Mouse (Mus musculus): ENCODE data around the gene Ccdc182. TPM values are rescaled to one million over a fixed set of nuclear protein-coding genes. Genes with fewer than 3 reads are reported as not detected.

The Ccdc182 gene
- total and polyA plus RNA-seq, 3 experiments = not detected

GRCm38 (mm10) chr11:88260463-88260862 lies 33.4 kb upstream of the Ccdc182 start:
- TF ChIP-seq POLR2A (IDR thresholded peaks at IDR 0.05; ENCODE audit: insufficient read depth, low read depth, low read length) = no peak
- no peak for TF ChIP-seq EP300 (IDR thresholded peaks at IDR 0.05; ENCODE audit: insufficient read depth, low read depth, low read length)
- no peak for TF ChIP-seq CTCF (IDR thresholded peaks at IDR 0.05)
- H3K9ac ChIP-seq (ENCODE audit: low read depth, low read length) = no peak overlapping the region
- H3K27ac ChIP-seq = no peak overlapping the region
- no peak overlapping the region for H3K4me3 ChIP-seq
- H3K27me3 ChIP-seq (ENCODE audit: control insufficient read depth, insufficient read depth, low read length) = no peaks in the 10 kb centered on the region
- no peaks in the 10 kb centered on the region for H3K79me2 ChIP-seq (replicated peaks; ENCODE audit: control insufficient read depth, insufficient read depth, low read length)
- intact Hi-C loops (cut with DNase I) = no loop called here
- no peaks in the 10 kb centered on the region for H3K36me3 ChIP-seq (ENCODE audit: control insufficient read depth, insufficient read depth, low read length)
- 24% methylated on average over 7 of the region's 7 CpGs for WGBS
- peaks cover 2% of the 10 kb centered on the region; the same call in 1 of the 2 replicates for H3K4me1 ChIP-seq (ENCODE audit: control insufficient read depth, insufficient read depth, low read length)
- no peak for DNase-seq

GRCm38 (mm10) chr11:88264889-88265288 lies 29.0 kb upstream of the Ccdc182 start:
- intact Hi-C loops (cut with DNase I) = no loop called here
- no peak for TF ChIP-seq CTCF (IDR thresholded peaks at IDR 0.05)
- no peak for TF ChIP-seq POLR2A (IDR thresholded peaks at IDR 0.05; ENCODE audit: insufficient read depth, low read depth, low read length)
- TF ChIP-seq EP300 (IDR thresholded peaks at IDR 0.05; ENCODE audit: insufficient read depth, low read depth, low read length) = no peak
- Histone ChIP-seq H3K9ac (ENCODE audit: low read depth, low read length) (no peak overlapping the region), H3K27me3 (ENCODE audit: control insufficient read depth, insufficient read depth, low read length) (no peaks in the 10 kb centered on the region), H3K36me3 (ENCODE audit: control insufficient read depth, insufficient read depth, low read length) (no peaks in the 10 kb centered on the region), H3K4me3 (no peak overlapping the region), H3K79me2 (replicated peaks; ENCODE audit: control insufficient read depth, insufficient read depth, low read length) (no peaks in the 10 kb centered on the region), H3K27ac (no peak overlapping the region), H3K4me1 (ENCODE audit: control insufficient read depth, insufficient read depth, low read length) (peaks cover 5% of the 10 kb centered on the region)
- no peak for DNase-seq
- 67% methylated on average over 5 of the region's 5 CpGs for whole genome bisulfite sequencing

- no peaks in the 10 kb centered on the region for H3K36me3 ChIP-seq (ENCODE audit: control insufficient read depth, insufficient read depth, low read length)
- intact Hi-C loops (cut with DNase I) = no loop called here
Measured at GRCm38 (mm10) chr11:88266311-88266710, 27.5 kb upstream of the Ccdc182 start.

GRCm38 (mm10) chr11:88271870-88272269 lies 22.0 kb upstream of the Ccdc182 start:
- Histone ChIP-seq H3K36me3 (ENCODE audit: control insufficient read depth, insufficient read depth, low read length) (no peaks in the 10 kb centered on the region), H3K4me1 (ENCODE audit: control insufficient read depth, insufficient read depth, low read length) (peaks cover 6% of the 10 kb centered on the region), H3K79me2 (replicated peaks; ENCODE audit: control insufficient read depth, insufficient read depth, low read length) (no peaks in the 10 kb centered on the region), H3K27ac (no peak overlapping the region), H3K9ac (ENCODE audit: low read depth, low read length) (no peak overlapping the region), H3K4me3 (no peak overlapping the region), H3K27me3 (ENCODE audit: control insufficient read depth, insufficient read depth, low read length) (no peaks in the 10 kb centered on the region)
- intact Hi-C loops (cut with DNase I) = no loop called here
- TF ChIP-seq CTCF (IDR thresholded peaks at IDR 0.05) (0 out of 2 replicates have a peak, but pooled peaks have one; percentile 2), POLR2A (IDR thresholded peaks at IDR 0.05; ENCODE audit: insufficient read depth, low read depth, low read length) (no peak)
- WGBS = 70% methylated on average over 3 of the region's 3 CpGs
- no peak for DNase-seq

More at GRCm38 (mm10) chr11:88266311-88266710, 27.5 kb upstream of the Ccdc182 start:
- WGBS = 32% methylated on average over 6 of the region's 6 CpGs
- H3K27me3 ChIP-seq (ENCODE audit: control insufficient read depth, insufficient read depth, low read length) = no peaks in the 10 kb centered on the region
- peaks cover 5% of the 10 kb centered on the region for H3K4me1 ChIP-seq (ENCODE audit: control insufficient read depth, insufficient read depth, low read length)
- H3K27ac ChIP-seq = no peak overlapping the region
- no peak for DNase-seq
- no peak for TF ChIP-seq POLR2A (IDR thresholded peaks at IDR 0.05; ENCODE audit: insufficient read depth, low read depth, low read length)
- no peak for TF ChIP-seq EP300 (IDR thresholded peaks at IDR 0.05; ENCODE audit: insufficient read depth, low read depth, low read length)
- TF ChIP-seq CTCF (IDR thresholded peaks at IDR 0.05) = no peak
- no peak overlapping the region for H3K9ac ChIP-seq (ENCODE audit: low read depth, low read length)
- no peak overlapping the region for H3K4me3 ChIP-seq
- H3K79me2 ChIP-seq (replicated peaks; ENCODE audit: control insufficient read depth, insufficient read depth, low read length) = no peaks in the 10 kb centered on the region

- Histone ChIP-seq H3K27ac (no peak overlapping the region), H3K4me1 (ENCODE audit: control insufficient read depth, insufficient read depth, low read length) (peaks cover 3% of the 10 kb centered on the region), H3K36me3 (ENCODE audit: control insufficient read depth, insufficient read depth, low read length) (no peaks in the 10 kb centered on the region), H3K9ac (ENCODE audit: low read depth, low read length) (no peak overlapping the region), H3K4me3 (no peak overlapping the region), H3K27me3 (ENCODE audit: control insufficient read depth, insufficient read depth, low read length) (no peaks in the 10 kb centered on the region), H3K79me2 (replicated peaks; ENCODE audit: control insufficient read depth, insufficient read depth, low read length) (no peaks in the 10 kb centered on the region)
- TF ChIP-seq EP300 (IDR thresholded peaks at IDR 0.05; ENCODE audit: insufficient read depth, low read depth, low read length) = no peak
- TF ChIP-seq CTCF (IDR thresholded peaks at IDR 0.05) = no peak
- intact Hi-C loops (cut with DNase I) = no loop called here
- 75% methylated on average over 23 of the region's 23 CpGs for WGBS
- DNase-seq = no peak
Measured at GRCm38 (mm10) chr11:88274111-88274879, 19.6 kb upstream of the Ccdc182 start.

GRCm38 (mm10) chr11:88274901-88275498 lies 18.9 kb upstream of the Ccdc182 start:
- H3K27ac ChIP-seq = no peak overlapping the region
- no peaks in the 10 kb centered on the region for H3K27me3 ChIP-seq (ENCODE audit: control insufficient read depth, insufficient read depth, low read length)
- no peak overlapping the region for H3K4me3 ChIP-seq
- WGBS = 49% methylated on average over 12 of the region's 13 CpGs
- H3K4me1 ChIP-seq (ENCODE audit: control insufficient read depth, insufficient read depth, low read length) = peaks cover 3% of the 10 kb centered on the region
- H3K9ac ChIP-seq (ENCODE audit: low read depth, low read length) = no peak overlapping the region
- intact Hi-C loops (cut with DNase I) = no loop called here
- TF ChIP-seq CTCF (IDR thresholded peaks at IDR 0.05) (no peak), EP300 (IDR thresholded peaks at IDR 0.05; ENCODE audit: insufficient read depth, low read depth, low read length) (no peak), POLR2A (IDR thresholded peaks at IDR 0.05; ENCODE audit: insufficient read depth, low read depth, low read length) (no peak)
- no peak for DNase-seq
- no peaks in the 10 kb centered on the region for H3K79me2 ChIP-seq (replicated peaks; ENCODE audit: control insufficient read depth, insufficient read depth, low read length)
- no peaks in the 10 kb centered on the region for H3K36me3 ChIP-seq (ENCODE audit: control insufficient read depth, insufficient read depth, low read length)

All from heart, adult 2 months (tissue).